Mouse (Mus musculus) midbrain, embryonic 16.5 days (tissue): Measurements from ENCODE around the gene Nrbf2. TPM values are rescaled to one million over a fixed set of nuclear protein-coding genes. Genes with fewer than 3 reads are reported as not detected.

ENCODE experiments used
- ATAC-seq: fragments of 200-750 bp; cut with Nextera tagmentation; 2 replicates; pipeline ENCODE4 v1.8.0; 2017; ENCODE audit warnings: moderate TSS enrichment
- H3K27ac ChIP-seq: fragments of 300-500 bp; sonication (generic); 2 replicates; pipeline ENCODE4 v1.5.1; 2014; ENCODE audit warnings: mild to moderate bottlenecking, low read length, mixed read lengths
- H3K27me3 ChIP-seq: fragments of 300-500 bp; sonication (generic); 2 replicates; pipeline ENCODE4 v1.6.1; 2014; ENCODE audit warnings: low read depth, low read length, mixed read lengths; ENCODE audit not compliant: control insufficient read depth, insufficient read depth
- H3K36me3 ChIP-seq: fragments of 300-500 bp; sonication (generic); 2 replicates; pipeline ENCODE4 v1.6.1; 2014; ENCODE audit warnings: mild to moderate bottlenecking, low read length, moderate library complexity, mixed read lengths; ENCODE audit not compliant: control insufficient read depth, insufficient read depth
- H3K4me1 ChIP-seq: fragments of 300-500 bp; sonication (generic); 2 replicates; pipeline ENCODE4 v1.6.1; 2014; ENCODE audit warnings: mild to moderate bottlenecking, low read length, mixed read lengths; ENCODE audit not compliant: control insufficient read depth, insufficient read depth
- H3K4me2 ChIP-seq: fragments of 300-500 bp; sonication (generic); 2 replicates; pipeline ENCODE4 v1.6.1; 2014; ENCODE audit warnings: mild to moderate bottlenecking, low read length, mixed read lengths
- H3K4me3 ChIP-seq: fragments of 300-500 bp; sonication (generic); 2 replicates; pipeline ENCODE4 v1.5.1; 2014; ENCODE audit warnings: low read depth, mild to moderate bottlenecking, low read length, moderate library complexity, mixed read lengths
- H3K9ac ChIP-seq: fragments of 300-500 bp; sonication (generic); 2 replicates; pipeline ENCODE4 v1.6.1; 2014; ENCODE audit warnings: low read depth, low read length, mixed read lengths
- H3K9me3 ChIP-seq: fragments of 300-500 bp; sonication (generic); replicated peaks from 2 replicates; pipeline ENCODE4 v1.6.1; 2014; ENCODE audit warnings: mild to moderate bottlenecking, low read length, mixed read lengths; ENCODE audit not compliant: control insufficient read depth, poor library complexity, severe bottlenecking
- WGBS: fragments of 180-500 bp; shearing (Covaris S2); extraction: QIAGEN DNeasy Blood & Tissue Kit; methylation state at CpG from one replicate; pipeline ENCODE4 v1.1.7; 2014; 5-methylcytosine and 5-hydroxymethylcytosine counted together
- polyA plus RNA-seq: library from polyadenylated mRNA; unstranded; fragments of >200 nt; fragmentation: Nextera tagmentation; extraction: Ambion mirVana; gene quantifications from 2 replicates; pipeline ENCODE4 v1.2.1, GENCODE M21; 2015

Gene Nrbf2
- polyA plus RNA-seq: 41.6 and 41.9 TPM in 2 replicates

DNA sequence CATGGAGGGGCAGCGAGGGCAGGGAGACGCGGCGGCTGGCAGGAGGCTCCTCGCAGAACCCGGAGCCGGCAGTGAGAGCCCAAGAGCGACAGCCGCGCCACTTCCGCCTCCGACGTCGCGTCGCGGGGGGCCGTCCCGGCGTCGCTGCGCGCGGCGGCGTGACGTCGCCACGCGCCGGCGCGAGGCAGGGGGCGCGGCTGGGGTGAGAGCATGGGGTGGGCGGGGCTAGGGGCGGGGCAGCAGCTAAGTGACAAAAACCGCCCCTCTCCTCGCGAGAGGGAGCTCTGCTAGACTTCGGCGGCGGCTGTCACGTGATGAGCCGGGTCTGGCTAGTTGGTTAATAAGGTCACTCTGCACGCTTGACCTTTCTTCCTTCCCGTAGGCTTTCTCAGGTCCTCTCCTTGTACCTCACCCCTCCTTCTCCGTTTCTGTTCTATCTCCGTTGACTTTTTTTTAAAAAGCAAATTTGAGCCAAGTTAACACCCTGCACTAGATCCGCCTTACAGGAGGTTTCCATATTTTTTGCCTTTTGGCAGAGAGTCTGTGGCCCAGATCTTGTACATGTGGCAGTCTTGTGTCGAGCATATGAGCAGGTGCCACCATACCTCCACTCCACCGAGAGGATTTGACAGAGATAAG is at the start of gene Nrbf2:
Gene Nrbf2, minus strand, starts transcription at position 130 of the 639 bp plus-strand sequence.
- Histone ChIP-seq H3K4me2 (peak within 1 kb of the TSS; percentile 78), H3K36me3 (no peaks in the 10 kb centered on the region), H3K4me3 (peak within 1 kb of the TSS; percentile 91), H3K27ac (peak within 1 kb of the TSS; percentile 80), H3K4me1 (peaks cover 23% of the 10 kb centered on the region), H3K9ac (peak within 1 kb of the TSS; percentile 91), H3K9me3 (no peaks in the 10 kb centered on the region), H3K27me3 (no peaks in the 10 kb centered on the region)
- ATAC-seq: peak; percentile 91
- 7% methylated on average over 14 of the region's 52 CpGs for WGBS

DNA sequence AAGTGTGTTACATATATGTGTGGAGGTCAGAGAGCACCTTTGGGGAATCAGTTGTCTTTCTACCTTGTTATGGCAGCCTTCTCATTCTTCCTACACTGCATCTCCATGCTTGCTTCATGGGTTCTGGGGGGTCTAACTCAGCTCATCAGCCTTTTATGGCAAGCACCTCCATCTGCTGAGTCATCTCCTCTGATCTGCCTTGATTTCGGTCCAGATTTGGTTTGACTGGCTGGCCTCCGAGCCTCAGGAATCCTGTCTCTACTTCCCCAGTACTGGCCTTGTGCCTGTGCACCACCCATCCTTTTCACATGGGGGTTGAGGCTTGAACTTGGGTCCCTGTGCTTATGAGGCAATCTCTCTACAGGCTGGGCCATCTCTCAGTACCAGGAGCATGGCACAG is 45.5 kb upstream of the Nrbf2 start:
- H3K9me3 ChIP-seq: no peaks in the 10 kb centered on the region
- H3K36me3 ChIP-seq: no peaks in the 10 kb centered on the region
- no peaks in the 10 kb centered on the region for H3K4me1 ChIP-seq
- H3K4me2 ChIP-seq: no peak overlapping the region
- 85% methylated on average over 2 of the region's 2 CpGs for WGBS
- H3K9ac ChIP-seq: no peak overlapping the region
- no peak overlapping the region for H3K27ac ChIP-seq
- no peaks in the 10 kb centered on the region for H3K27me3 ChIP-seq
- no peak overlapping the region for H3K4me3 ChIP-seq
- no peak for ATAC-seq

- Histone ChIP-seq H3K36me3 (no peaks in the 10 kb centered on the region), H3K27ac (no peak overlapping the region), H3K4me2 (no peak overlapping the region), H3K9me3 (no peaks in the 10 kb centered on the region), H3K9ac (no peak overlapping the region), H3K4me3 (no peak overlapping the region), H3K4me1 (no peaks in the 10 kb centered on the region), H3K27me3 (no peaks in the 10 kb centered on the region)
- 26% methylated on average over 11 of the region's 11 CpGs for WGBS
- ATAC-seq: no peak
Measured at GRCm38 (mm10) chr10:67329661-67330060, 44.6 kb upstream of the Nrbf2 start.

- Histone ChIP-seq H3K27ac (no peak overlapping the region), H3K9ac (no peak overlapping the region), H3K9me3 (no peaks in the 10 kb centered on the region), H3K36me3 (no peaks in the 10 kb centered on the region), H3K27me3 (no peaks in the 10 kb centered on the region), H3K4me3 (no peak overlapping the region), H3K4me1 (no peaks in the 10 kb centered on the region), H3K4me2 (no peak overlapping the region)
- WGBS: 94% methylated on average over 5 of the region's 5 CpGs
- ATAC-seq: no peak
Measured at GRCm38 (mm10) chr10:67328208-67328607, 43.1 kb upstream of the Nrbf2 start.

DNA sequence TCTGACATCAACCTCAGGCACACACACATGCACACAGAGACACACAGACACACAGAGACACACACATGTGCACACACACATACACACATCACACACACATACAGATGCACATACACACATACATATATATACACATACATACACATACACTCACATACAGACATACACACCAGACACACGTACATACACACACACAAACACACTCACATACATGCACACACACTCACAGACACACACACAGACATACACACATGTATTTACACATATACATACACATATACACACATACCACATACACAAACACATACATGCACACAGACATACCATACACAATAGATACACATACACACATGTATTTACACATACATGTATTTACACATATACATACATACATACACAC is 38.9 kb upstream of the Nrbf2 start:
- no peaks in the 10 kb centered on the region for H3K9me3 ChIP-seq
- H3K4me2 ChIP-seq: no peak overlapping the region
- 94% methylated on average over 1 of the region's 1 CpGs for WGBS

GRCm38 (mm10) chr10:67321396-67321795 is 36.3 kb upstream of the Nrbf2 start:
- ATAC-seq: no peak
- 89% methylated on average over 2 of the region's 2 CpGs for WGBS
- no peaks in the 10 kb centered on the region for H3K36me3 ChIP-seq
- no peak overlapping the region for H3K4me2 ChIP-seq
- no peaks in the 10 kb centered on the region for H3K9me3 ChIP-seq
- no peak overlapping the region for H3K9ac ChIP-seq
- no peak overlapping the region for H3K27ac ChIP-seq
- H3K4me1 ChIP-seq: peaks cover 12% of the 10 kb centered on the region
- no peaks in the 10 kb centered on the region for H3K27me3 ChIP-seq
- H3K4me3 ChIP-seq: no peak overlapping the region

More for the DNA sequence above, 38.9 kb upstream of the Nrbf2 start:
- peaks cover 7% of the 10 kb centered on the region; the same call in 1 of the 2 replicates for H3K4me1 ChIP-seq
- H3K36me3 ChIP-seq: no peaks in the 10 kb centered on the region
- H3K9ac ChIP-seq: no peak overlapping the region
- no peak overlapping the region for H3K27ac ChIP-seq
- H3K27me3 ChIP-seq: no peaks in the 10 kb centered on the region
- ATAC-seq: no peak
- no peak overlapping the region for H3K4me3 ChIP-seq

DNA sequence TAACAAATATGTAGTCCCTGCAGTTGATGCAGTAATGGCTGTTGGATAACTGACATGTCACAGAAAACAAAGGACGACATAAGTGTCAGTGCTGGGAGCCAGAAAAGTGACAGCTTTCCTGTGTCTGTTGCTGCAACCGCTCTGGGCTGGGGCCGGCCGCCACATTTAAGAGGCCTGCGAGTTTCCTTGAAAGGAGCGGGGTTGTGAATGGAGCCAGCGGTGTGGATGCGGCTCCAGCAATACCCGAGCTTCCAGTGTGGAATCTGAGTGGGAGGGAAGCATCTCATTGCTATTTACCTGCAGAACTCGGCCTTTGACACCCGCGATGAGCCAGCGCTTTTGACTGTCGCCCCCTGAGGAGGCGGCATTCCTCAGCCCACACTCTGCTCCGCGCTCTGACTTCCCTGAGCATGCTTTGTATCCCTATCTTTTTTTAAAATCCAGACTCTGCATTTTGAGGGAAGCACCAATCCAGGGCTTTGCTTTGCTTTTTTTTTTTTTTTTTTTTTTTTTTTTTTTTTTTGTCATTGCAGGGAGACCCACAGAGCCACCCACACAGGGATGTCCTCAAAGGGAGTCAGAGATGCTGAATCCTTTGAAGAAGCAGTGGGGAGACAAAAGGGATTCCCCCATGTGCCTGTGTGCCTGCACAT is 35.2 kb upstream of the Nrbf2 start:
- no peak overlapping the region for H3K27ac ChIP-seq
- peak overlapping the region; percentile 50 for H3K4me2 ChIP-seq
- H3K27me3 ChIP-seq: no peaks in the 10 kb centered on the region
- peak overlapping the region; percentile 7; the same call in 1 of the 2 replicates for H3K4me3 ChIP-seq
- H3K36me3 ChIP-seq: no peaks in the 10 kb centered on the region
- H3K9ac ChIP-seq: peak overlapping the region; percentile 47
- H3K4me1 ChIP-seq: peaks cover 12% of the 10 kb centered on the region
- WGBS: 7% methylated on average over 17 of the region's 17 CpGs
- no peaks in the 10 kb centered on the region for H3K9me3 ChIP-seq
- peak; percentile 33 for ATAC-seq

- 76% methylated on average over 13 of the region's 13 CpGs for WGBS
- no peak for ATAC-seq
- Histone ChIP-seq H3K9me3 (no peaks in the 10 kb centered on the region), H3K36me3 (no peaks in the 10 kb centered on the region), H3K4me1 (peaks cover 12% of the 10 kb centered on the region), H3K27me3 (no peaks in the 10 kb centered on the region), H3K4me2 (no peak overlapping the region), H3K27ac (no peak overlapping the region), H3K9ac (no peak overlapping the region), H3K4me3 (no peak overlapping the region)
Measured at GRCm38 (mm10) chr10:67319016-67319725, 34.1 kb upstream of the Nrbf2 start.
